Mouse (Mus musculus) brain, embryonic 14.5 days (tissue): ENCODE results near the gene Trpm8.

Experiments used
- CTCF ChIP-seq: fragments of 200-500 bp; IDR thresholded peaks from 2 replicates; pipeline ENCODE4 v1.5.1; 2012; ENCODE audit warnings: inconsistent platforms, mild to moderate bottlenecking, moderate library complexity, borderline replicate concordance; ENCODE audit not compliant: insufficient read depth, insufficient read length; ENCODE audit errors: extremely low read depth
- POLR2A ChIP-seq: fragments of 200-500 bp; IDR thresholded peaks from 2 replicates; pipeline ENCODE4 v1.6.1; 2012; ENCODE audit warnings: mild to moderate bottlenecking, inconsistent platforms, borderline replicate concordance; ENCODE audit not compliant: poor library complexity, insufficient read depth, insufficient read length, severe bottlenecking; ENCODE audit errors: extremely low read depth

DNA sequence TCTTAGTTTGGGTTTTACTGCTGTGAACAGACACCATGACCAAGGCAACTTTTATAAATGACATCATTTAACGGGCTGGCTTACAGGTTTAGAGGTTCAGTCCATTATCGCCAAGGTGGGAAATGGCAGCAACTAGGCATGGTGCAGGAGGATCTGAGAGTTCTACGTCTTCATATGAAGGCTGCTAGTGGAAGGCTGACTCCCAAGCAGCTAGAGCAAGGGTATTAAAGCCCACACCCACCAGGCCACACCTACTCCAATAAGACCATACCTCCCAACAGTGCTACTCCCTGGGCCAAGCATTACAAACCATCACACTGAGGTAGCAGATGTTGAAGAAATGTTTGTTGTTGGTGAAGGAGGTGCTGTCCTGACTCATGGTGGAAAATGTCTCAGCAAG, 78.2 kb downstream of the Trpm8 start:
- TF ChIP-seq POLR2A (no peak), CTCF (no peak)
